Mouse (Mus musculus): ENCODE results near the gene Rapgef2. TPM values are rescaled to one million over a fixed set of nuclear protein-coding genes. Genes with fewer than 3 reads are reported as not detected.
"Not testable (repeated sequence)": the region's sequence is repeated elsewhere in the genome, so short reads cannot be mapped to it uniquely, and the experiment has no call there.

The Rapgef2 gene
- total RNA-seq, 2 experiments from 2014 or later = 16.4 to 17.0 TPM

GRCm38 (mm10) chr3:79174168-79174567 is 112.1 kb downstream of the Rapgef2 start:
- no peak for ATAC-seq (ENCODE audit: poor library complexity, severe bottlenecking)

GRCm38 (mm10) chr3:79173291-79173690 is 113.0 kb downstream of the Rapgef2 start:
- peak; percentile 59 for ATAC-seq (ENCODE audit: poor library complexity, severe bottlenecking)

DNA sequence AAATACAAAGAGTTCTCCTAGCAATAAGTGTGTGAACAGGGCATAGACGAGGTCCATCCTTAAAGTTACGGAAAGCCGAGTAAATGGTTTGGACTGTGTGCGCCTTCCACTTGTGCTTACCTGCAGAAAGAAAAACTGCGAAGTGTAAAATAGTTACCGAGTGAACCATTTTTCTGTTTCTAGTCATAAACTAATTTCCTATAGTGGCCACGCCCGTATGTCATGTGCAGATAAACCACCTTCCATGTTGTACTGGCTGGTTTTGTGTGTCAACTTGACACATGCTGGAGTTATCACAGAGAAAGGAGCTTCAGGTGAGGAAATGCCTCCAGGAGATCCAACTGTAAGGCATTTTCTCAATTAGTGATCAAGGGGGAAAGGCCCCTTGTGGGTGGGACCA is 115.2 kb downstream of the Rapgef2 start:
- ATAC-seq (ENCODE audit: poor library complexity, severe bottlenecking) = not testable (repeated sequence)

- no peak for ATAC-seq (ENCODE audit: poor library complexity, severe bottlenecking)
These were observed 118.0 kb downstream of the Rapgef2 start for GRCm38 (mm10) chr3:79168168-79168827.

DNA sequence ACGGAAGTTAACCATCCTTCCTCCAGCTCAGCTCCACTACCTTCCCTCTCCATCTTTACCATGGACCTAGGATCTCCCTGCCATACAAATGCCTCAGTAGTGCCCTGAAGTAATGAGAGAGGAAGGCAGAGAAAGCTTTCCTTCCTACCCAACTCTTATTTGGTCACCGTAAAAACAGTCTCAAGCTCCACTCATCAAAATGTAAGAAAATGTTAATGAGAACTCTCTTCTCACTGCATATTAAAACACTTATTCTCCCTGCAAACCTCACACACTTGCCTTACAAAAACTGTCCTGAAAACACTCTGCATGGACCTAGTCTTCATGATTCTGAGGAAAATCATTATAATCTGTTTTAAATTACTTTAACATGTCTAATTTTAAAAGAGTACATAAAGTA is 118.7 kb downstream of the Rapgef2 start:
- ATAC-seq (ENCODE audit: poor library complexity, severe bottlenecking) = no peak

- 0 out of 2 replicates have a peak, but pooled peaks have one; percentile 12 for ATAC-seq (ENCODE audit: poor library complexity, severe bottlenecking)
These were observed 124.4 kb downstream of the Rapgef2 start for GRCm38 (mm10) chr3:79161834-79162401.

DNA sequence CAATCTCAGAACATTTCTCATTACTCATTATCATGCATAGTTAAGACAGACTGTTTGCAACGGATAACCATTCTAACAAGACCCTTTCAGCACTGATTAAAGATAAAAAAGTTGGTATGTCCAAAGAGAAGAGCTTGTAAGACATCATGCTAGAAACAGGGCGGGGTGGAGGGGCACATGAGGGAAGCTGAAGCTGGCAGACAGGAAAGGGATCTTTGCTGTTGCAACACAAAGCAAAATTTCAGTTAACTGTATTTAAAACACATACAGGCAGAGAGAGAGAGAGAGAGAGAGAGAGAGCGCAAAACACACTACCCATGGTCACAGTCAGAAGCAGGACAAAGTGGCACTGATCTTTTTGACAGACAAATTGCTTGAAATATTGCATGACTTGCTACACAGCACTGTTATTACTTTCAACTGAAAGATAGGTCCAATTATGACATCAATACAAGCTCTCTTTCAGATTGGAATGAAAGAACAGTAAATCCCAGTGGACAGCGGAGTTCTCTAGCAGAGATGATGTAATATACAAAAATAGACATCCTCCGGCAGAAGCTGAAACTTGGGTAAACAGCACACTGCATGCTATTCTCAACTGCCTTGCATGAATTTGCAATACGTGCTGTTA is 125.1 kb downstream of the Rapgef2 start:
- ATAC-seq (ENCODE audit: poor library complexity, severe bottlenecking) = peak; percentile 86

GRCm38 (mm10) chr3:79158254-79158653 is 128.1 kb downstream of the Rapgef2 start:
- ATAC-seq (ENCODE audit: poor library complexity, severe bottlenecking) = 0 out of 2 replicates have a peak, but pooled peaks have one; percentile 19

DNA sequence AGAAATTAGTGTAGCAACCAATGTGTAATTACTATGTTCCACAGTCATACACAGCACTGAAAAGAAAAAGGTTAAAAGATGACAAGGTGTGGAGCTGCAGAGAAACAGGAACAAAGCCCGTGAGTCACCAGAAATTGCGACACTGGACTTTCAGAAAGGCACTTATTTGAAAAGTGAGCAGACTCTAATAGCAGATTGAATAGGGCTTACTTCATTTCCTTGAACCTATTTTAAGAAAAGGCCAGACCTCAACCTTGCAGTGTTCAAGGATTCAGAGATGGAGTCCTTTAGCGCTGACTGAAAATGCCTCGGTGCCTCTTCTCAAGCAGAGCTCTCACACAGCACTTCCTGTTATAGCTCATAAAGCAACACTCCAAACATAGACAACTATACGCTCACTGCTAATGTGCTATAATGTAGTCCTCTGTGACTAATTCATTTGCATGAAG is 133.3 kb downstream of the Rapgef2 start:
- ATAC-seq (ENCODE audit: poor library complexity, severe bottlenecking) = peak; percentile 96

DNA sequence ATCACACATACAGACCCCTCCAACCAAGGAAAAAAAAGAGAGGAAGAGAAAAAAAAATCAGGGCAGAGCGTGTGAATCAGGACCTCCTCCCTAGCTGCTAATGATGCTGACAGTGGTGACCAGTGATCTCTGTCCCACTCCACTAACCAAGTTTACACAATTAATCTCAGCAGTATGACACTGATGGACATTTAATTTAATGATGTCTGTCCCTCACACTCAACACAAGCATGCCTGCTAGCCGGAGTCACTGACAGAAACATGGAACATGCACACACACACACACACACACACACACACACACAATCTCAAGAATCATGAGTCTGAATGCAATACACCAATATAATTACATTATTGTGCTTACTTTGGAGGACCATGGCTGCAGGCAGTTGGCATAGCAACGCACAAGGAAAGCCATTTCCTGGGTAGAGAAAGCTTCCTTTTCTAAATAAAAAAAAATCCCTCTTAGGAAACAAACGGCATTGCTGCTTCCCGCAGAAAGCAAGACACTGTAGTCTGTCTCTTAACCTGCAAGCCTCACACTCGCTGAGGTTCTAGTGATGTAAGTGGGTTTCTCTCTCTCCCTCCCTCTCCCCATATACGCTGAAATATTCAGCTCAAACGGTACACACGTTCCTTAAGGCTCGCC is 140.8 kb downstream of the Rapgef2 start:
- ATAC-seq (ENCODE audit: poor library complexity, severe bottlenecking) = peak; percentile 14; the same call in 1 of the 2 replicates

GRCm38 (mm10) chr3:79144672-79145406 is 141.5 kb downstream of the Rapgef2 start:
- peak; percentile 62 for ATAC-seq (ENCODE audit: poor library complexity, severe bottlenecking)

GRCm38 (mm10) chr3:79144085-79144484 is 142.2 kb downstream of the Rapgef2 start:
- no peak for ATAC-seq (ENCODE audit: poor library complexity, severe bottlenecking)

DNA sequence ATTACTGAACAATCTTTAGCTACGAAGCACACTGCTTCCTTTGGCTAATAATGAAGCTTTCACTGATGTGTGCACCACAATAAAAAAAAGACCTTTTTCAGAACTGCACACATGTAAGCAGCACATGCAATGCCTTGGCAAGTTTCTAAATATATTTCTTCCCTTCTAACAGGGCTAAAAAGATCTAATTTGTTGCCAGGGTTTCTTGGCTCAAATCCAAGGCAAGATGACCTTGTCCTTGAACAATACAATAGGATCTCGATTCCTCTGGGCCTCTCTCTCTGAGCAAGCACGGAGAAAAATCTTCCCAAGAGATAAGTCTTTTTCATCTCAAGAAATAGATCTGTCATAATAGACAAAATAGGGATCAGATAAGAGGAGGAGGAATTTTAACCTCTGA is 147.1 kb downstream of the Rapgef2 start:
- ATAC-seq (ENCODE audit: poor library complexity, severe bottlenecking) = no peak

GRCm38 (mm10) chr3:79138601-79139000 is 147.7 kb downstream of the Rapgef2 start:
- no peak for ATAC-seq (ENCODE audit: poor library complexity, severe bottlenecking)

DNA sequence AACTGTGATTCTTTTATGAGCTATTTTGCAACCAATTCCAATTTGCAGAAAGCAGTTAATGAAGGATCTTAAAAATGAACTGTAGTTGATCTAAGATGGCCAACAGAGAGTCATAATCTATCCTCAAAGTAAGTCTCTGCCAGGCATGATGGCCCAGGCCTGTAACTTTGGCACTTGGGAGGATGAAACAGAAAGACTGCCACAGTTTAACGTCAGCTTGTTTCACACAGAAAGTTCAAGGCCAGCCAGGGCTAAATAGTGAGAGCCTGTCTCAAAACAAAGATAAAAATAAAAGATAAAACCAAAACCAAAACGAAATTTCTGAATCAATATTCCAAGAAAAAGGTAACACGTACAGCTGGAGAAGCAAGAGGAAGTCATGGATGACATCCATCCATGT is 155.3 kb downstream of the Rapgef2 start:
- no peak for ATAC-seq (ENCODE audit: poor library complexity, severe bottlenecking)

GRCm38 (mm10) chr3:79129044-79129600 is 157.2 kb downstream of the Rapgef2 start:
- ATAC-seq (ENCODE audit: poor library complexity, severe bottlenecking) = no peak

- peak; percentile 56 for ATAC-seq (ENCODE audit: poor library complexity, severe bottlenecking)
These were observed 158.5 kb downstream of the Rapgef2 start for GRCm38 (mm10) chr3:79127797-79128196.

DNA sequence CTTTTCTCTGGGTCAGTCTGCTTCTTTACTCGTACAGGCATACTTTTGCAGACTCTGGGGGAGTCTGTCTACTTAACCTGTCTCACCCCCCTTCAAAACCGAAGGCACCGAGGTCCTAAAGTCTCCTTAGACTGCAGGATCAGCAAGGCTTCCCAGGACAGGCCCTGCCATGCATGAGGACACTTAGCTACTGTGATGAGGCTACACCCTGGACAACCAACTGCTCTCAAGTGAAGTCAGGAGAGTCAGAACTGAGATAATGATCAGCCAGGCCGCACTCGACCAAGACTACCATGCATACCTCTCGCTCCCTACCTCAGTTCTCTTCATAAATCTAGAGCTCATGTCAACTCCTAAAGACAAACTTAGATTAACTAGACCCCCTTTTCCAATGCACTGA is 159.5 kb downstream of the Rapgef2 start:
- ATAC-seq (ENCODE audit: poor library complexity, severe bottlenecking) = no peak

DNA sequence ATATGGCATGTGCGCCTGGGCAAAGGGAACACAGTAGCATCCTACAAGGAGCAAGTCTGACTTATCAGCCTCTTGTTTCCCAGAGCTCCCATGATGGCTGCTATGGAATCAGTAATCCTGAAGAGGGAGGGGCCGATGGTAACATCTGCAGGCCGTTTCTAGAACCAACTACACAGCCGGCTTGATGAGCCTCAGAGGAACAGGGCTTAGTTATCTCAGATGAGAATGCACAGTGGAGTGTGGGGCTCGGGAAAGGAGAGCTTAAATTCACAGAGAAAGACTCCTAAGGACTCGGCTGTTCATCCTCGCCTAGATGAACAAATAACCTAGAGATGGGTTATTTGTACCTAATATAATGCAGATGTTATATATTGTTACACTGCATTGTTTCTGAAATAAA is 164.9 kb downstream of the Rapgef2 start:
- ATAC-seq (ENCODE audit: poor library complexity, severe bottlenecking) = no peak

GRCm38 (mm10) chr3:79119983-79120382 is 166.3 kb downstream of the Rapgef2 start:
- ATAC-seq (ENCODE audit: poor library complexity, severe bottlenecking) = peak; percentile 89
